Mouse (Mus musculus) ES-Bruce4 (cell line): ENCODE results near the gene Hspb11.

ENCODE experiments used
- CTCF ChIP-seq: IDR thresholded peaks from one replicate; pipeline ENCODE4 v1.8.1; 2011; ENCODE audit warnings: low read depth, low read length
- EP300 ChIP-seq: IDR thresholded peaks from 2 replicates; pipeline ENCODE4 v1.6.1; 2011; ENCODE audit warnings: low read depth, low read length; ENCODE audit not compliant: insufficient read depth
- POLR2A ChIP-seq: IDR thresholded peaks from one replicate; pipeline ENCODE4 v1.8.1; 2011; ENCODE audit warnings: low read length; ENCODE audit not compliant: insufficient read depth

DNA sequence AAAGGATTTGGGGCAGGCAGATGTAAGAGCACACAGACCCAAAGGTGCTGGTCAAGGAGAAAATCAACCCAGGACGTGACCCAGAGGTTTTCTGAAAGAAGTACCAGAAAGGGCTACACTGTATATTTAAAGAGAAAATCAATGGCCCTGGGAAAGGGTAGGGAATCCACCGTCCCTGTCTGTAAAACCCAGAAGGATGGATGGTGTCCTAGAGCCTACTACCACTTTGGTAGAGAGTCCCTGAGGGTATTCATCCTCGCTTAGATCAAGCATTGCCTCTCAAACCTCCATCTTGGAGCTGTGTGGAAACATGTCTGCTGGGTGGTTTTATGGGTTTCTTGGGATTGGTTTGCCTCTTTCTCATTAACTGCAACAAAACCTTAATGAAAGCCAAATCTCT lies 1.0 kb downstream of the Hspb11 start:
- TF ChIP-seq POLR2A, result no peak
- no peak for TF ChIP-seq CTCF
- TF ChIP-seq EP300, result no peak
